Mouse (Mus musculus): ENCODE results near the gene Cend1. TPM values are rescaled to one million over a fixed set of nuclear protein-coding genes. Genes with fewer than 3 reads are reported as not detected.

Gene Cend1
- total and polyA plus RNA-seq, 2 experiments, result 0.09 TPM; not detected in 1

GRCm38 (mm10) chr7:141381068-141381835 is 48.0 kb downstream of the Cend1 start:
- no peak for DNase-seq (ENCODE audit: extremely low read depth, low read depth, low spot score)
- H3K27me3 ChIP-seq (ENCODE audit: control insufficient read depth, insufficient read depth, low read length), result no peaks in the 10 kb centered on the region
- no peaks in the 10 kb centered on the region for H3K36me3 ChIP-seq (ENCODE audit: control insufficient read depth, insufficient read depth, low read length)
- no peak overlapping the region for H3K4me3 ChIP-seq (ENCODE audit: insufficient read depth, low read depth, low read length)
- 79% methylated on average over 4 of the region's 4 CpGs for WGBS
- no peaks in the 10 kb centered on the region for H3K79me2 ChIP-seq (ENCODE audit: control insufficient read depth, insufficient read depth, low read length)
- H3K4me1 ChIP-seq (ENCODE audit: control insufficient read depth, insufficient read depth, low read length), result no peaks in the 10 kb centered on the region
- H3K27ac ChIP-seq (replicated peaks; ENCODE audit: insufficient read depth, low read depth, low read length), result no peak overlapping the region
- H3K9ac ChIP-seq (ENCODE audit: low read depth, low read length), result no peak overlapping the region
- TF ChIP-seq POLR2A (IDR thresholded peaks at IDR 0.05; ENCODE audit: extremely low read depth, insufficient read depth, low read length), result no peak
- no peak for TF ChIP-seq CTCF (IDR thresholded peaks at IDR 0.05; ENCODE audit: low read depth, low read length)

GRCm38 (mm10) chr7:141379584-141379983 is 49.7 kb downstream of the Cend1 start:
- Histone ChIP-seq H3K4me3 (ENCODE audit: insufficient read depth, low read depth, low read length) (no peak overlapping the region), H3K4me1 (ENCODE audit: control insufficient read depth, insufficient read depth, low read length) (no peaks in the 10 kb centered on the region), H3K27ac (replicated peaks; ENCODE audit: insufficient read depth, low read depth, low read length) (no peak overlapping the region), H3K27me3 (ENCODE audit: control insufficient read depth, insufficient read depth, low read length) (no peaks in the 10 kb centered on the region), H3K36me3 (ENCODE audit: control insufficient read depth, insufficient read depth, low read length) (no peaks in the 10 kb centered on the region), H3K9ac (ENCODE audit: low read depth, low read length) (no peak overlapping the region), H3K79me2 (ENCODE audit: control insufficient read depth, insufficient read depth, low read length) (no peaks in the 10 kb centered on the region)
- TF ChIP-seq CTCF (IDR thresholded peaks at IDR 0.05; ENCODE audit: low read depth, low read length) (no peak), POLR2A (IDR thresholded peaks at IDR 0.05; ENCODE audit: extremely low read depth, insufficient read depth, low read length) (no peak)
- WGBS, result 77% methylated on average over 4 of the region's 4 CpGs
- no peak for DNase-seq (ENCODE audit: extremely low read depth, low read depth, low spot score)

Other genes starting within 250 kb of the Cend1 start
- 37.6 and 53.8 TPM in 2 replicates for gene Hras, start 235.5 kb downstream of the Cend1 start, total RNA-seq (2014; rRNA removed)
- 50.4 and 58.9 TPM in 2 replicates for gene Hras, start 235.5 kb downstream of the Cend1 start, polyA plus RNA-seq (2012; rRNA removed)
- 1.8 and 2.1 TPM in 2 replicates for gene Lrrc56, start 235.3 kb downstream of the Cend1 start, total RNA-seq (2014; rRNA removed)
- gene Lrrc56, start 235.3 kb downstream of the Cend1 start, polyA plus RNA-seq (2012; rRNA removed), result 4.4 and 4.8 TPM in 2 replicates
- 0.47 and 0.83 TPM in 2 replicates for gene Lmntd2, start 215.4 kb downstream of the Cend1 start, total RNA-seq (2014; rRNA removed)
- gene Lmntd2, start 215.4 kb downstream of the Cend1 start, polyA plus RNA-seq (2012; rRNA removed), result 1.4 and 2.2 TPM in 2 replicates
- 21.6 and 22.5 TPM in 2 replicates for gene Rassf7, start 213.6 kb downstream of the Cend1 start, total RNA-seq (2014; rRNA removed)
- gene Rassf7, start 213.6 kb downstream of the Cend1 start, polyA plus RNA-seq (2012; rRNA removed), result 49.1 and 53.3 TPM in 2 replicates
- gene Phrf1, start 200.7 kb downstream of the Cend1 start, total RNA-seq (2014; rRNA removed), result 8.1 and 12.6 TPM in 2 replicates
- 6.7 and 9.2 TPM in 2 replicates for gene Phrf1, start 200.7 kb downstream of the Cend1 start, polyA plus RNA-seq (2012; rRNA removed)
- 22.8 and 32.2 TPM in 2 replicates for gene Irf7, start 163.0 kb downstream of the Cend1 start, total RNA-seq (2014; rRNA removed)
- gene Irf7, start 163.0 kb downstream of the Cend1 start, polyA plus RNA-seq (2012; rRNA removed), result 42.4 and 102 TPM in 2 replicates
- gene Cdhr5, start 152.7 kb downstream of the Cend1 start, total RNA-seq (2014; rRNA removed), result 18.5 and 40.3 TPM in 2 replicates
- 31.2 and 31.7 TPM in 2 replicates for gene Cdhr5, start 152.7 kb downstream of the Cend1 start, polyA plus RNA-seq (2012; rRNA removed)
- not detected in 2 replicates for gene Sct, start 150.4 kb downstream of the Cend1 start, total RNA-seq (2014; rRNA removed)
- gene Sct, start 150.4 kb downstream of the Cend1 start, polyA plus RNA-seq (2012; rRNA removed), result not detected in 2 replicates
- not detected in 2 replicates for gene Drd4, start 137.5 kb downstream of the Cend1 start, total RNA-seq (2014; rRNA removed)
- gene Drd4, start 137.5 kb downstream of the Cend1 start, polyA plus RNA-seq (2012; rRNA removed), result not detected in 2 replicates
- gene Deaf1, start 101.8 kb downstream of the Cend1 start, total RNA-seq (2014; rRNA removed), result 3.1 and 5.8 TPM in 2 replicates
- gene Deaf1, start 101.8 kb downstream of the Cend1 start, polyA plus RNA-seq (2012; rRNA removed), result 6.9 and 7.8 TPM in 2 replicates
- 8.9 and 10.3 TPM in 2 replicates for gene Tmem80, start 101.8 kb downstream of the Cend1 start, total RNA-seq (2014; rRNA removed)
- gene Tmem80, start 101.8 kb downstream of the Cend1 start, polyA plus RNA-seq (2012; rRNA removed), result 14.3 and 20.9 TPM in 2 replicates
- gene Eps8l2, start 90.6 kb downstream of the Cend1 start, total RNA-seq (2014; rRNA removed), result 17.4 and 38.5 TPM in 2 replicates
- 80.9 and 117 TPM in 2 replicates for gene Eps8l2, start 90.6 kb downstream of the Cend1 start, polyA plus RNA-seq (2012; rRNA removed)
- gene Taldo1, start 37.3 kb downstream of the Cend1 start, total RNA-seq (2014; rRNA removed), result 160 and 195 TPM in 2 replicates
- 125 and 166 TPM in 2 replicates for gene Taldo1, start 37.3 kb downstream of the Cend1 start, polyA plus RNA-seq (2012; rRNA removed)
- gene Gatd1, start 15.4 kb downstream of the Cend1 start, total RNA-seq (2014; rRNA removed), result 15.1 and 23.5 TPM in 2 replicates
- gene Gatd1, start 15.4 kb downstream of the Cend1 start, polyA plus RNA-seq (2012; rRNA removed), result 34.9 and 36.2 TPM in 2 replicates
- 26.1 and 40.7 TPM in 2 replicates for gene Slc25a22, start 8.4 kb upstream of the Cend1 start, total RNA-seq (2014; rRNA removed)
- gene Slc25a22, start 8.4 kb upstream of the Cend1 start, polyA plus RNA-seq (2012; rRNA removed), result 315 and 345 TPM in 2 replicates
- gene Pidd1, start 14.5 kb upstream of the Cend1 start, total RNA-seq (2014; rRNA removed), result 0.37 and 0.94 TPM in 2 replicates
- gene Pidd1, start 14.5 kb upstream of the Cend1 start, polyA plus RNA-seq (2012; rRNA removed), result 3.8 and 4.7 TPM in 2 replicates
- 255 and 308 TPM in 2 replicates for gene Rplp2, start 17.9 kb upstream of the Cend1 start, total RNA-seq (2014; rRNA removed)
- gene Rplp2, start 17.9 kb upstream of the Cend1 start, polyA plus RNA-seq (2012; rRNA removed), result 265 and 286 TPM in 2 replicates
- gene Pnpla2, start 25.7 kb upstream of the Cend1 start, total RNA-seq (2014; rRNA removed), result 22.6 and 31.7 TPM in 2 replicates
- gene Pnpla2, start 25.7 kb upstream of the Cend1 start, polyA plus RNA-seq (2012; rRNA removed), result 83.7 and 84.8 TPM in 2 replicates
- 3.7 and 4.3 TPM in 2 replicates for gene Cracr2b, start 31.6 kb upstream of the Cend1 start, total RNA-seq (2014; rRNA removed)
- gene Cracr2b, start 31.6 kb upstream of the Cend1 start, polyA plus RNA-seq (2012; rRNA removed), result 4.7 and 8.7 TPM in 2 replicates
- gene Cd151, start 37.9 kb upstream of the Cend1 start, total RNA-seq (2014; rRNA removed), result 51.9 and 52.7 TPM in 2 replicates
- gene Cd151, start 37.9 kb upstream of the Cend1 start, polyA plus RNA-seq (2012; rRNA removed), result 92.8 and 103 TPM in 2 replicates
- gene Polr2l, start 45.6 kb upstream of the Cend1 start, total RNA-seq (2014; rRNA removed), result 41.1 and 43.3 TPM in 2 replicates
- gene Polr2l, start 45.6 kb upstream of the Cend1 start, polyA plus RNA-seq (2012; rRNA removed), result 42.8 and 45.7 TPM in 2 replicates
- gene Tspan4, start 45.7 kb upstream of the Cend1 start, total RNA-seq (2014; rRNA removed), result 66.9 and 67.1 TPM in 2 replicates
- 78.1 and 135 TPM in 2 replicates for gene Tspan4, start 45.7 kb upstream of the Cend1 start, polyA plus RNA-seq (2012; rRNA removed)
- 24.2 and 30.6 TPM in 2 replicates for gene Chid1, start 110.4 kb upstream of the Cend1 start, total RNA-seq (2014; rRNA removed)
- 32.6 and 45.1 TPM in 2 replicates for gene Chid1, start 110.4 kb upstream of the Cend1 start, polyA plus RNA-seq (2012; rRNA removed)
- gene Ap2a2, start 132.7 kb upstream of the Cend1 start, total RNA-seq (2014; rRNA removed), result 42.2 and 54.0 TPM in 2 replicates
- 37.9 and 38.1 TPM in 2 replicates for gene Ap2a2, start 132.7 kb upstream of the Cend1 start, polyA plus RNA-seq (2012; rRNA removed)
- 0.07 TPM in 1 of 2 replicates, not detected in the other for gene Muc6, start 225.8 kb upstream of the Cend1 start, total RNA-seq (2014; rRNA removed)
- not detected in 2 replicates for gene Muc6, start 225.8 kb upstream of the Cend1 start, polyA plus RNA-seq (2012; rRNA removed)

All from liver, adult 2 months (tissue).